Mouse (Mus musculus) telencephalon, adult 2 months (tissue): ENCODE results near the gene Sirt2.

ENCODE experiments used
- DNase-seq: peaks from one replicate; pipeline ENCODE4 v3.0.0-alpha.2; 2011; ENCODE audit warnings: low read depth, low spot score

Gene Sirt2

DNA sequence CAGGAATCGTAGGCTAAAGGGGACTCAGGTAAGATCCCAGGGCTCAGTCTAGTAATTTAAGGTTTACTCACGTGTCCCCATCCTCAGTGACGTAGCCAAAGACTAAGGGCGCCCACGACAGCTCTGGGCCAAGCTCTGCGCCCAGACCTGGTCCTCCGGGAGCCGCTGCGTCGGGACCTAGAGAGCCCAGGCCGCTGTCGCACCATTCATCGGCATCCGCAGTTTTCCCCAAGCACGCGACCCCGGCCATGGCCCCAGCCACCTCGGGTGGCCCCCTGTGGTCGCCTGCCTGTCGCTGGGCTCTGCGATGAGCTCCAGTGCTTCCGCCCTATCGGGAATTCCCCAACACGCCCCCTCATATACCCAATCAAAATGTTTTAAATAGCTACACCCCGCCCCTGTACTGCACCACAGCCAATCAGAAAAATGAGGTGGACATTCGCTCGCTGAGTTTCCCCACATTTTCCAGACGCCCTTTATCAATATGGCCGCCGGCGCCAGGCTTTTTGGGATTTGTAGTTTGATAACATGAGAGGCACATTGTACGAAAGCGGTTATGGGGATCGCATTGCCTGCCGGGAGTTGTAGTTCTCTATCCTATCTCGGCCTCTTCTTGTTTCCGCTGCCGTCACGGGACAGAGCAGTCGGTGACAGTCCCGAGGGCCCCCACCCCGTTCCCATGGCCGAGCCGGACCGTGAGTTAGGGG, at the start of gene Sirt2:
Gene Sirt2 (plus strand): TSS at position 563 of the 707 bp plus-strand sequence.
- DNase-seq = peak; percentile 99

DNA sequence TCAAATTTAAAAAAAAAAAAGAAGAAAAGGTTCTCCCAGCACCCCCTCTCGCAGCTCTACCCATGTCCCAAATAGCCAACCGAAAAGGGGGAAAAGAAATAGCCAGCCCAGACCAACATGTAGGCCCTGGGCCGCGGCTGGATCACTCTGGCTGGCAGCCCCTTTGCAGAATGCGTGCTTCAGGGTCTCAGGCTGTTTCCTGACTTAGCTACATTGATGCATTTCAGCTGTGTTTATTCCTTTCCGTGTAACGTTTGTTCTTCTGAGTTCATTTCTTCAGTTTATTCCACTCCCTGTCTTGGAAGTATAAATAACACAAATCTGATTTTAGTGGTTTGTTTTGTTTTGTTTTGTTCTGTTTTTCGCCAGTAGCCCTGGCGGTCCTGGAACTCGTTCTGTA, 48.8 kb upstream of the Sirt2 start:
- no peak for DNase-seq

DNA sequence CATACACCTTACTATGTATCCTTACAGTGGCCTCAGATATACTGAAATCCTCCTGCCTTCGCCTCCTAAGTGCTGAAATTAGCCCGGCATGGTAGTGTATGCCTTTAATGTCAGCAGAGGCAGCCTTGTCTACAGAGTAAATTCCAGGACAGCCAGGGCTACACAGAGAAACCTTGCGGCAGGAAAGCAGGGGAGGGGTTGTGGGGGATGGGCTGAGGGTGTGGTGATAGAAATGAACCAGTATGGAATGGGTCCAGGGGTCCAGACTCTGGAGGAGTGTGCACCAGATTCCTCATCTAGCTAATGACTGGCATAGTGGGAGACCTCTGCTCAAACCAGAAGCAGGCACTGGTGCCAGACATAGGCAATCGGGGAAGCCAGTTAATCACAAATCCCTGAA, 47.4 kb upstream of the Sirt2 start:
- DNase-seq = no peak

DNA sequence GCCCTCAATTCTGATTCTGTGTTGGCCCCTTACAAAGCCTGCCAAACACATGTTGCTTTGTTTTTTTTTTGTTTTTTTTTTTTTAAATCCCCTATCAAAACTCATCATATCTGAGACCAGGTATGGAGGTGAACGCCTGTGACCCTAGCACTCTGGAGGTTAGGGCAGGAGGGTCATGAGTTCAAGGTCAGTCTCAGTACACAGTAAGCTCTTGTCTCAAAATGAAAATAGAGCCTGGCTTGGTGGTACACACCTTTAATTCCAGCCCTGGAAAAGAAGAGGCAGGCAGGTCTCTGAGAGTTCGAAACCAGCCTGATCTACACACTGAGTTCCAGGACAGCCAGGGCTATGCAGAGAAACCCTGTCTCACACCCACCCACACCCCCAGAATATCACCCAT, 46.9 kb upstream of the Sirt2 start:
- no peak for DNase-seq

- DNase-seq = no peak
These were observed 45.6 kb upstream of the Sirt2 start for GRCm38 (mm10) chr7:28720753-28721537.

DNA sequence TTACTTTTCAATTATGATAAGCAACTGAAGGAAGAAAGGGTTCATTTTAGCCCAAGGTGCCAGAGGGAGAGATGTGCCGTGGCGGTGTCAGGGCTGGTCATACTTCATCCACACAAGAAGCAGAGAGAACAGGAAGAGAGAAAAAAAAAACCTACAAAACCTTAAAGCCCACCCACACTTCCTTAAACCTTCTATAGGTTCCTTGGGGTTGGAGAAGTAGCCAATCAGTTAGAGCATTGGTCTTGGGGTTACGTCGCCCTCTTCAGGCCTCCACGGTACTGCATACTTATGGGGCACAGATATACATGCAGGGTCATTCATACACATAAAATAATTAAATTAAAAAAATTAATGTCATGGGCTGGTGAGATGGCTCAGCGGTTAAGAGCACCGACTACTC, 44.5 kb upstream of the Sirt2 start:
- DNase-seq = no peak

DNA sequence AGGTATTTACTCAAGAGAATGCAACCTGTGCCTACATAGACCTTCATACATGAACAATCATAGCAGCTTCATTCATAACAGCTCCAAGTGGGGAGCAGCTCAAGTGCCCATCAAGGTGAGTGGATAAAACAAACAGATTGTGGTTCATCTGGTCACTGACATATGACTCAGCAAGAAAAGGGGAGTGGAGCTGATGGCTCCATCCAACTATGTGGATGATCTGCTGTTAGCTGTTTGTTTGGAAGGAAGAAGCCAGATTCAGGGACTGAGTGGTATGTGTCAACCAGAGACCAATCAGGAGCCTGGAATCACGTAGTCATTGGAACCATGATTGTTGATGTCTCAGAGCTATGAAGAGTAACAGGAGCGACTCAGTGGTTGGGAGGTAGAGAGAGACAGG, 41.9 kb upstream of the Sirt2 start:
- no peak for DNase-seq

GRCm38 (mm10) chr7:28726600-28726999, 39.9 kb upstream of the Sirt2 start:
- peak; percentile 70 for DNase-seq

- DNase-seq = peak; percentile 62
These were observed 38.7 kb upstream of the Sirt2 start for GRCm38 (mm10) chr7:28727649-28728340.

DNA sequence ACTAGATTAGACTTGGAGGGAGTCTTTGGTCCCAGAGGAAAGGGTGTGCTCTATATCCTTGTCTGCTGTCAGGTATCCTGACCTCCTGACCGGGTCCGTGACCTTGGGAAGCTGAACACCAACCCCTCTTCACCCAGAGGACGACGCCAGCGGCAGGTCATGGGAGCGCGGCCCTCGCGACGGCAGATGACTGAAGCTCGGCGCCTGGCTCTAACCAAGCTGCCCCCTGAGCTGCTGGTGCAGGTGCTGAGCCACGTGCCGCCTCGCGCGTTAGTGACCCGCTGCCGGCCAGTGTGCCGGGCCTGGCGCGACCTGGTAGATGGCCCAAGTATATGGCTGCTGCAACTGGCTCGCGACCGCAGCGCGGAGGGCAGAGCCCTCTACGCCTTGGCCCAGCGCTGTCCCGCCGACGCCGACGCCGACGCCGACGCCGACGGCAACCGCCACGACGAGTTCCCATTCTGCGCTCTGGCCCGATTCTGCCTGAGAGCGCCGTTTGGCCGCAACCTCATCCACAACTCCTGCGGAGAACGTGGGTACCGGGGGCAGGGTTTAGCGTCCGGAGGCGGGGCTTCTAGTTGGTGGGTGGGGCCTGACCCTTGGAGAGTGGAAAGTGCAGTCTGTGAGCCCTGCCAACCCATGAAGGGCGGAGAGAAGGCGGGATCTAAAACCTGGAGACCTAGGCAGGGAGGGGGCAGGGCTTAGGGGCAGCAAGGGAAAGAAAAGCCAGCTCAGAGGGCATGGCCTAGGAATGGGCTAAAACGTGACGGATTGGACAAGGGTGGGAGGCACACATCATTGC, 34.0 kb upstream of the Sirt2 start:
- no peak for DNase-seq

GRCm38 (mm10) chr7:28733211-28733610, 33.3 kb upstream of the Sirt2 start:
- DNase-seq = no peak

- DNase-seq = no peak
These were observed 30.8 kb upstream of the Sirt2 start for GRCm38 (mm10) chr7:28735701-28736100.

GRCm38 (mm10) chr7:28739829-28740228, 26.7 kb upstream of the Sirt2 start:
- DNase-seq = no peak

- no peak for DNase-seq
These were observed 25.6 kb upstream of the Sirt2 start for GRCm38 (mm10) chr7:28740949-28741348.

DNA sequence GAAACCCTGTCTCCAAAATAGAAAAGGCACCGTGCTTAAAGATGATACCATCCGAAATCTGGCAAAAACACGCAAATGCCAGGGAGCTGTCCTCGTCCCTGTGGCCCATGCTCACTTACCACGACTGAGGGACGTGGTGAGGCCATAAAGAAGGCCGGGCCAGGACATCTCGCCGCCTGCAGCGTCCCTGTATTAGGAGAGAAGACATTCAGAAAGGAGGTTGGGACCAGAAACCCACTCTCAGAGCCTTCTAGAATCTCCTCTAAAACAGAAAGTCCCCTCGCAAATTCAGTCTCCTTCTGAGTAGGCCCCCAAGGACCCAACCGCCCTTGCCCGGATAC, 25.2 kb upstream of the Sirt2 start:
- DNase-seq = no peak

- DNase-seq = peak; percentile 99
These were observed 24.7 kb upstream of the Sirt2 start, which contains the start of the genes Mrps12 and Sars2 for GRCm38 (mm10) chr7:28741709-28742438. Gene Mrps12 (minus strand): TSS chr7:28741820. Gene Sars2 (plus strand): TSS chr7:28741992.

DNA sequence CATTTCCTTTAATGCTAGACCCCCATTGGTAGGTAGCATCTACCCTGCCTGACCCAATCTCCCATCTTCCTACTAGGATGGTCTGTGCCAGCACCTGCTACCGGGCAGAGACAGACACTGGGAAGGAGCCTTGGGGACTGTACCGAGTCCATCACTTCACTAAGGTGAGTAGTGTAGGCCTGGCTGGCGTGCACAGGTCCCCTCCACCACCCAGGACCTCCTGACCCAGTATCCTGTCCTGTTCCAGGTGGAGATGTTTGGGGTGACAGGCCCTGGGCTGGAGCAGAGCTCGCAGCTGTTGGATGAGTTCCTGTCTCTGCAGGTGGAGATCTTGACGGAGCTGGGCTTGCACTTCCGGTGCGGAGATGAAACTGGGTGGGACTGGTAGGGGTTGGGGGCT, 16.6 kb upstream of the Sirt2 start:
- DNase-seq = no peak

DNA sequence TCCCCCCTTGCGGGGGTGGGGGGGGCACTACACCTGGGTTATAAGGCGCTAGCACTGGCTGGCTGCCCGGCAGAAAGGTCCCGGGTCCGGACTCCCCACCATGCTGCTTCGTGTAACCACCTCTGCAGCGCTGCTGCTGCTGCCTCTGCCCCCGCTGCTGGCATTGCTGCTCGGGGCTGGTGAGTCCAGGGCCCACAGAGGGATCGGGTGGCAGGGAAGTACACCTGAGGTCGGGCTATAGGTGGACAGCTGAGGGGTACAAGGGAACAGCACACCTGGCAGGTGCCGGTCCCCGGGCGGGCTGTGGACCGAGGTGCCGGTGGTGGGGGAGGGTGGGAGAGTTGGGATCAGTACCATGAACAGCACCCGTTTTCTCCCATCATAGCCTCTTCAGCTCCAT, 10.5 kb upstream of the Sirt2 start, which contains the start of gene Ccer2:
Gene Ccer2 (plus strand): TSS at position 96 of the 400 bp plus-strand sequence.
- no peak for DNase-seq

DNA sequence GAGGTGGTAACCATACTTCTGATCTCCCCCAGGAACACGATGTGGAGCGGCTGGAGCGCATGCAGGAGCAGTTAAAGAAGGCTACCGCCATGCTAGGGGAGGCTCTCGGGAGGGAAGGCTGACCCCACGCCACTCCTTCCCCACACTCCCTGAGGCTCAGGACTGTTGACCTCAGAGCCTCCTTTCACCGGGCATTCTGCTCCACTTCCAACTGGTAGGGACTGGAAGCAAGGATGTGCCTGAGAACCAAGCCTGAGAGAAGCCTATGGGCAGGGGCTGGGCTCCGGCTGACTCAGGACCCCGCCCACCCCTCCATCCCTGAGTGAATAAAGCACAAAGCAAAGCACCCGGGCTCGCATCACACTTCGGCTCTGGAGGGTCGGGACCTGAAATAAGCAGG, 7.9 kb upstream of the Sirt2 start:
- DNase-seq = no peak

DNA sequence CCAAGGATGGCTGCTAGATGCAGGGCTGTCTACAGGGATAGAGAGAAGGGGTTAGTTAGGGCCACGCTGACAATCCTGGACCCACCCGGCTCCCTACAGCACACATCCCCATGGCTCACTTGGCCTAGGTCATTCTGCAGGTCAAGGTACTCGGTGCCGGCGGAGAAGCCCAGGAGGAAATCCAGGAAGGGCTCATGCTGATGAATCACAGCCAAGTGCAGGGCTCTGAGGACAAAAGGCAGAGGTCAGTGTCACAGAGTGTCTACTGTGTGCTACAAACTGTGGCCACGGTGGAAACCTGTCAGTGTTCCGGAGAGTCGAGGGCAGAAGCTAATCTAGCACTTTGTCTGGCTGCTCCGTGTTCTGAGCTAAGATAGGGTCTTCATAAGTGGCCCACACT, 4.6 kb upstream of the Sirt2 start:
- DNase-seq = no peak

DNA sequence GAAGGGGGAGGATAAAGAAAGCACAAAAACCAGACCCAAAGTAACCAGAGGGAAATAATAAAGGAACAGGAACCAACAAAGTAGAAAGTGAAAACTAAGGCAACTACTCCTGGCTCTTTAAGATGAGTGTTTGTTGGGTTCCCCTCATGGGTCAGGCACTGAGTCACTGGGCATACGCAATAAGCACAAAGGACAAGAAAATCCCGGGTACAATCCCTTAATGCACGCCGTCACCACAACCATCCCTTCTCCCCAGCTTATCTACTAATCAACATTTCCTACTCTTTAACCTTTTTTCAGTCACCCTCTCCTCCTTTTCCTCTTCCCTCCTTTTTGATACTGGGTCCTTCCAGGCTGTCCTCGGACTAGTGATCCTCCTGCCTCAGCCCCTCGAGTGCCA, 1.3 kb upstream of the Sirt2 start:
- no peak for DNase-seq
